Mouse (Mus musculus) midbrain, embryonic 16.5 days (tissue): ENCODE measurements around the gene Tnfrsf1a. TPM values are rescaled to one million over a fixed set of nuclear protein-coding genes. Genes with fewer than 3 reads are reported as not detected.

Experiments used
- ATAC-seq: fragments of 200-750 bp; cut with Nextera tagmentation; 2 replicates; pipeline ENCODE4 v1.8.0; 2017; ENCODE audit warnings: moderate TSS enrichment
- H3K27ac ChIP-seq: fragments of 300-500 bp; sonication (generic); 2 replicates; pipeline ENCODE4 v1.5.1; 2014; ENCODE audit warnings: mild to moderate bottlenecking, low read length, mixed read lengths
- H3K27me3 ChIP-seq: fragments of 300-500 bp; sonication (generic); 2 replicates; pipeline ENCODE4 v1.6.1; 2014; ENCODE audit warnings: low read depth, low read length, mixed read lengths; ENCODE audit not compliant: control insufficient read depth, insufficient read depth
- H3K36me3 ChIP-seq: fragments of 300-500 bp; sonication (generic); 2 replicates; pipeline ENCODE4 v1.6.1; 2014; ENCODE audit warnings: mild to moderate bottlenecking, low read length, moderate library complexity, mixed read lengths; ENCODE audit not compliant: control insufficient read depth, insufficient read depth
- H3K4me1 ChIP-seq: fragments of 300-500 bp; sonication (generic); 2 replicates; pipeline ENCODE4 v1.6.1; 2014; ENCODE audit warnings: mild to moderate bottlenecking, low read length, mixed read lengths; ENCODE audit not compliant: control insufficient read depth, insufficient read depth
- H3K4me2 ChIP-seq: fragments of 300-500 bp; sonication (generic); 2 replicates; pipeline ENCODE4 v1.6.1; 2014; ENCODE audit warnings: mild to moderate bottlenecking, low read length, mixed read lengths
- H3K4me3 ChIP-seq: fragments of 300-500 bp; sonication (generic); 2 replicates; pipeline ENCODE4 v1.5.1; 2014; ENCODE audit warnings: low read depth, mild to moderate bottlenecking, low read length, moderate library complexity, mixed read lengths
- H3K9ac ChIP-seq: fragments of 300-500 bp; sonication (generic); 2 replicates; pipeline ENCODE4 v1.6.1; 2014; ENCODE audit warnings: low read depth, low read length, mixed read lengths
- H3K9me3 ChIP-seq: fragments of 300-500 bp; sonication (generic); replicated peaks from 2 replicates; pipeline ENCODE4 v1.6.1; 2014; ENCODE audit warnings: mild to moderate bottlenecking, low read length, mixed read lengths; ENCODE audit not compliant: control insufficient read depth, poor library complexity, severe bottlenecking
- WGBS: fragments of 180-500 bp; shearing (Covaris S2); extraction: QIAGEN DNeasy Blood & Tissue Kit; methylation state at CpG from one replicate; pipeline ENCODE4 v1.1.7; 2014; 5-methylcytosine and 5-hydroxymethylcytosine counted together
- polyA plus RNA-seq: library from polyadenylated mRNA; unstranded; fragments of >200 nt; fragmentation: Nextera tagmentation; extraction: Ambion mirVana; gene quantifications from 2 replicates; pipeline ENCODE4 v1.2.1, GENCODE M21; 2015

The Tnfrsf1a gene
- polyA plus RNA-seq, 1 experiment from 2014 or later = 11.2 TPM

DNA sequence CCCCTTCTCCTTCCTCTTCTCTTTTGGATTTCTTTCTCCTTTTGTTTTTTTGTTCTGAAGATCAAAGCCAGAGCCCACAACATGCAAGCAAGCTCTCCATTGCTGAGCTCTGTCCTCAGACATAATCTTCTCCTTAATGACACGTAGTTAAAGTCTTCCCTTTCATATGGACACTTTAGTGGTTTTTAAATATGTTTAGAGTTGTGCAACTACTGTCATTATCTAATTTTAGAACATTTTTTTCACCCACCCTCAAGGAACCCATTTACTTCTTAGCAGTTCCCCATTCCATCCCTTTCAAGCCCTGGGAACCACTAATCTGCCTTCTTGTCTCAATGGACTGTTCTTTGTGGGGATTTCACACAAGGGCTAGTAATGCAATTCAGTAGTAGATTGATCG lies 14.8 kb upstream of the Tnfrsf1a start:
- no peak for ATAC-seq
- WGBS = 53% methylated on average over 2 of the region's 2 CpGs
- no peak overlapping the region for H3K9ac ChIP-seq
- H3K27me3 ChIP-seq = no peaks in the 10 kb centered on the region
- H3K9me3 ChIP-seq = no peaks in the 10 kb centered on the region
- H3K36me3 ChIP-seq = no peaks in the 10 kb centered on the region
- H3K4me2 ChIP-seq = no peak overlapping the region
- peaks cover 2% of the 10 kb centered on the region; the same call in 1 of the 2 replicates for H3K4me1 ChIP-seq
- no peak overlapping the region for H3K27ac ChIP-seq
- no peak overlapping the region for H3K4me3 ChIP-seq

GRCm38 (mm10) chr6:125338791-125339660 lies 10.1 kb upstream of the Tnfrsf1a start:
- no peak overlapping the region for H3K9ac ChIP-seq
- H3K27me3 ChIP-seq = no peaks in the 10 kb centered on the region
- no peak for ATAC-seq
- no peak overlapping the region for H3K4me3 ChIP-seq
- 75% methylated on average over 9 of the region's 9 CpGs for WGBS
- H3K4me2 ChIP-seq = no peak overlapping the region
- H3K27ac ChIP-seq = no peak overlapping the region
- H3K4me1 ChIP-seq = no peaks in the 10 kb centered on the region
- no peaks in the 10 kb centered on the region for H3K9me3 ChIP-seq
- H3K36me3 ChIP-seq = no peaks in the 10 kb centered on the region

GRCm38 (mm10) chr6:125340244-125340643 lies 8.9 kb upstream of the Tnfrsf1a start:
- H3K36me3 ChIP-seq = no peaks in the 10 kb centered on the region
- no peaks in the 10 kb centered on the region for H3K4me1 ChIP-seq
- no peaks in the 10 kb centered on the region for H3K27me3 ChIP-seq
- no peak overlapping the region for H3K9ac ChIP-seq
- no peak overlapping the region for H3K27ac ChIP-seq
- no peak overlapping the region for H3K4me3 ChIP-seq
- ATAC-seq = no peak
- no peaks in the 10 kb centered on the region for H3K9me3 ChIP-seq
- WGBS = 64% methylated on average over 5 of the region's 5 CpGs
- H3K4me2 ChIP-seq = no peak overlapping the region

GRCm38 (mm10) chr6:125342198-125342597 lies 7.0 kb upstream of the Tnfrsf1a start:
- H3K4me3 ChIP-seq = no peak overlapping the region
- H3K36me3 ChIP-seq = no peaks in the 10 kb centered on the region
- H3K4me2 ChIP-seq = no peak overlapping the region
- H3K27me3 ChIP-seq = no peaks in the 10 kb centered on the region
- H3K9me3 ChIP-seq = no peaks in the 10 kb centered on the region
- no peak for ATAC-seq
- H3K27ac ChIP-seq = no peak overlapping the region
- no peaks in the 10 kb centered on the region for H3K4me1 ChIP-seq
- WGBS = 58% methylated on average over 3 of the region's 3 CpGs
- no peak overlapping the region for H3K9ac ChIP-seq

GRCm38 (mm10) chr6:125344084-125344483 lies 5.1 kb upstream of the Tnfrsf1a start:
- Histone ChIP-seq H3K4me3 (no peak overlapping the region), H3K9ac (no peak overlapping the region), H3K4me1 (peaks cover 2% of the 10 kb centered on the region), H3K27ac (no peak overlapping the region), H3K4me2 (no peak overlapping the region), H3K9me3 (no peaks in the 10 kb centered on the region), H3K36me3 (no peaks in the 10 kb centered on the region), H3K27me3 (no peaks in the 10 kb centered on the region)
- whole genome bisulfite sequencing = 43% methylated on average over 8 of the region's 8 CpGs
- ATAC-seq = no peak

DNA sequence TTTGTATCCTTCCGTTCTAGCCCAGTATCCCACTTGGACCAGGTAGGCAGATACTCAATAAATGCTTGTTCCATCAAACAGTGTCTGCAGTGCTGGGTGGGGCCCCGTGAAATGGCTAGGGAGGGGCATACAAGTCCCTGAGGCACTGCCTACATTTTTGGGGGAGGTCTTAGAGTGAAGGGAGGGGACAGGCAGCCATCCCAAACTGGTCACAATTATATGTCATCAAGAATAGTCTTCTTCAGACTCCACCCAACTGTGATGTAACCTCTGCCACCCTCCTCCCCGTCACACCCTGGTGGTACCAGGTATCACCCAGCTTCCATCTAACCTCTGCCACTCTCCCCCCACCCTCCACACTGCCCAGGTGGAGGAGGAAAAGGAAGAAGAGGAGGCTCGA lies 4.3 kb upstream of the Tnfrsf1a start:
- Histone ChIP-seq H3K4me1 (peaks cover 9% of the 10 kb centered on the region), H3K36me3 (no peaks in the 10 kb centered on the region), H3K9ac (no peak overlapping the region), H3K4me3 (no peak overlapping the region), H3K27me3 (no peaks in the 10 kb centered on the region), H3K9me3 (no peaks in the 10 kb centered on the region), H3K27ac (no peak overlapping the region), H3K4me2 (no peak overlapping the region)
- WGBS = 72% methylated on average over 4 of the region's 4 CpGs
- ATAC-seq = no peak

DNA sequence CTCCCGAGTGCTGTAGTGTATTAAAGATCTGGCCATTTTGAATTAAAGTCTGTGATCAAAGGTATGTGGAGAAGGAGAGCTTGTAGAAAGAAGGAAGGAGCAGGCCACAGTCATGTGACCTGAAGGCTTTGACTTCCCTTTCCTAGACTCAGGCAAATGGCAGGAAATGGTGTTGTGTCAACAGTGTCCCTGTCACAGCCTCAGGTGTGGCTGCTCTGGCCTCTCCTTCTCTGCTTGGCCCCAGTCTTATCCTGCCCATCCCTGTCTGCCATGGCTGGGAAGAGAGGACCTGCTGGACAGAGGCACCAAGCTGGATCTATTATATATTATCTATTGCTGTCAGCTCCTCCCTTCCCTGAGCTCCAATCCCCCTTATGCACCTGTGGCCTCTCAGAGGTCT lies 3.5 kb upstream of the Tnfrsf1a start:
- H3K4me3 ChIP-seq = no peak overlapping the region
- no peak overlapping the region for H3K9ac ChIP-seq
- no peak overlapping the region for H3K4me2 ChIP-seq
- H3K9me3 ChIP-seq = no peaks in the 10 kb centered on the region
- WGBS = 71% methylated on average over 1 of the region's 1 CpGs
- ATAC-seq = no peak
- peaks cover 10% of the 10 kb centered on the region for H3K4me1 ChIP-seq
- H3K27me3 ChIP-seq = no peaks in the 10 kb centered on the region
- no peak overlapping the region for H3K27ac ChIP-seq
- H3K36me3 ChIP-seq = no peaks in the 10 kb centered on the region

- no peak overlapping the region for H3K9ac ChIP-seq
- H3K36me3 ChIP-seq = no peaks in the 10 kb centered on the region
- no peak overlapping the region for H3K4me3 ChIP-seq
- no peaks in the 10 kb centered on the region for H3K27me3 ChIP-seq
- no peak for ATAC-seq
- H3K27ac ChIP-seq = no peak overlapping the region
- 66% methylated on average over 2 of the region's 2 CpGs for WGBS
- H3K4me2 ChIP-seq = no peak overlapping the region
- H3K4me1 ChIP-seq = peaks cover 10% of the 10 kb centered on the region
- H3K9me3 ChIP-seq = no peaks in the 10 kb centered on the region
These were observed 3.1 kb upstream of the Tnfrsf1a start for GRCm38 (mm10) chr6:125346029-125346428.

GRCm38 (mm10) chr6:125349575-125350230 lies 541 bp downstream of the Tnfrsf1a start:
- Histone ChIP-seq H3K4me3 (peak overlapping the region; percentile 36), H3K4me1 (peaks cover 13% of the 10 kb centered on the region), H3K9me3 (no peaks in the 10 kb centered on the region), H3K27me3 (no peaks in the 10 kb centered on the region), H3K9ac (peak overlapping the region; percentile 49), H3K27ac (no peak overlapping the region), H3K4me2 (peak overlapping the region; percentile 60), H3K36me3 (no peaks in the 10 kb centered on the region)
- ATAC-seq = 0 out of 2 replicates have a peak, but pooled peaks have one; percentile 30
- under 1% methylated on average over 27 of the region's 27 CpGs for WGBS
